Mouse (Mus musculus): Measurements from ENCODE around the gene Mfsd4b1. TPM values are rescaled to one million over a fixed set of nuclear protein-coding genes. Genes with fewer than 3 reads are reported as not detected.

Gene Mfsd4b1
- total and polyA plus RNA-seq, 3 experiments, result not detected

DNA sequence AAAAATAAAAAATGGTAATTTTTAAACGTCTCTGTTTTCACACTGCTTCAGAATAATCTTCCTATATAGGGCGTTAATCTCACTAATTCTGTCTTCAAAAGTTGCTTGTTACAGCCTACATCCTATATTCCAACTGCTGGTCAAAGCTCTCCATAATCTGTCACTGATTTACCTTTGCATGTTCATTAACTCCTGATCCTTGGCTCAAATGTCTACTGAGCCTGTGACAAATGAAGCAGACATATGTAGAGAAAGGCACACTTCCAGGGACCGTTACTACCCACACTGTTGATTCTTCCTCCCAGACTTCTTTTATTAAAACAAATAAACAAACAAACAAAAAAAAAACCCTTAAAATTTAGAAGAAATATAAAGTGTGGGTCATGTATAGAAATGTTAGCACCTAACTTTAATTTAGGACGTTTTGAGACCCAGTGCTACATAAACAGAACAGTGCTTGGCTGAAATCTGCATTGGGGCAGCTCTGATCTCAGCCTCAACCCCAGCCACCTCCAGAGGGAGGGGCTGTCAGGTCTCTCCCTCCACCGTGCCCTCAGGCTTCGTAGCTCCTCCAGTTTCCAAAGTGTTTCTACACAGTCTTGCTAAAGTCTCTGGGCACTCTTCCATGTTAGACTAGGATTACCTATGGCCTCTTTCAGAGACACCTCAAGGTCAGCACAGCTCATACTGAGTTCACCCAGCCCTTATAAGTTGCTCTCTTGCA is 33.2 kb upstream of the Mfsd4b1 start:
- no peak overlapping the region for H3K9ac ChIP-seq (ENCODE audit: control insufficient read depth, low read depth, low read length, poor library complexity, severe bottlenecking)
- TF ChIP-seq ETS1 (IDR thresholded peaks at IDR 0.05; ENCODE audit: low read depth, low read length) (no peak), ZKSCAN1 (IDR thresholded peaks at IDR 0.05; ENCODE audit: low read depth, low read length) (no peak), TBP (IDR thresholded peaks at IDR 0.05; ENCODE audit: low read depth, low read length) (no peak), MYB (IDR thresholded peaks at IDR 0.05; ENCODE audit: low read depth, low read length) (no peak), RAD21 (IDR thresholded peaks at IDR 0.05; ENCODE audit: low read depth, low read length) (no peak), POLR2A (IDR thresholded peaks at IDR 0.05; ENCODE audit: control insufficient read depth in 1 of 2, insufficient read depth in 1 of 2, low read depth in 1 of 2, low read length in 2 of 2, poor library complexity in 1 of 2) (no peak), ZMIZ1 (IDR thresholded peaks at IDR 0.05; ENCODE audit: low read depth, low read length) (no peak), MEF2A (IDR thresholded peaks at IDR 0.05; ENCODE audit: extremely low read depth, insufficient replicate concordance, low read depth, low read length, poor library complexity, severe bottlenecking) (no peak), JUND (IDR thresholded peaks at IDR 0.05; ENCODE audit: low read depth, low read length) (no peak), CHD1 (IDR thresholded peaks at IDR 0.05; ENCODE audit: low read depth, low read length) (no peak), CHD2 (IDR thresholded peaks at IDR 0.05; ENCODE audit: low read length) (no peak), MXI1 (IDR thresholded peaks at IDR 0.05; ENCODE audit: low read depth, low read length) (no peak), MAZ (IDR thresholded peaks at IDR 0.05; ENCODE audit: low read depth, low read length) (no peak), POLR2AphosphoS2 (IDR thresholded peaks at IDR 0.05; ENCODE audit: low read length) (no peak), SIN3A (IDR thresholded peaks at IDR 0.05; ENCODE audit: low read length) (no peak), GATA1 (IDR thresholded peaks at IDR 0.05; ENCODE audit: low read depth, low read length) (no peak)
- H3K9me3 ChIP-seq (replicated peaks; ENCODE audit: insufficient read depth, low read length), result no peaks in the 10 kb centered on the region
- no peak overlapping the region for H3K27ac ChIP-seq (ENCODE audit: control insufficient read depth, low read depth, low read length)
- DNase-seq (ENCODE audit: low read depth, low spot score), result no peak
- no peaks in the 10 kb centered on the region for H3K4me1 ChIP-seq (ENCODE audit: control insufficient read depth in 1 of 2, insufficient read depth in 2 of 2, low read length in 2 of 2)
- H3K79me2 ChIP-seq (ENCODE audit: control insufficient read depth, insufficient read depth, low read length, poor library complexity), result no peaks in the 10 kb centered on the region
- H3K36me3 ChIP-seq (ENCODE audit: control insufficient read depth in 1 of 2, insufficient read depth in 2 of 2, low read length in 2 of 2), result no peaks in the 10 kb centered on the region; a peak in 1 of 4 replicates
- no peaks in the 10 kb centered on the region for H3K27me3 ChIP-seq (ENCODE audit: control insufficient read depth in 1 of 2, insufficient read depth in 2 of 2, low read length in 2 of 2)
- H3K4me3 ChIP-seq (ENCODE audit: control insufficient read depth in 1 of 2, insufficient read depth in 1 of 2, low read depth in 2 of 2, low read length in 2 of 2), result no peak overlapping the region

- H3K36me3 ChIP-seq (ENCODE audit: control insufficient read depth in 1 of 2, insufficient read depth in 2 of 2, low read length in 2 of 2), result no peaks in the 10 kb centered on the region; a peak in 1 of 4 replicates
Observed at GRCm38 (mm10) chr10:40057615-40058014, 32.5 kb upstream of the Mfsd4b1 start.

More at GRCm38 (mm10) chr10:40057615-40058014, 32.5 kb upstream of the Mfsd4b1 start:
- Histone ChIP-seq H3K79me2 (ENCODE audit: control insufficient read depth, insufficient read depth, low read length, poor library complexity) (no peaks in the 10 kb centered on the region), H3K27ac (ENCODE audit: control insufficient read depth, low read depth, low read length) (no peak overlapping the region), H3K27me3 (ENCODE audit: control insufficient read depth in 1 of 2, insufficient read depth in 2 of 2, low read length in 2 of 2) (no peaks in the 10 kb centered on the region), H3K4me1 (ENCODE audit: control insufficient read depth in 1 of 2, insufficient read depth in 2 of 2, low read length in 2 of 2) (no peaks in the 10 kb centered on the region), H3K4me3 (ENCODE audit: control insufficient read depth in 1 of 2, insufficient read depth in 1 of 2, low read depth in 2 of 2, low read length in 2 of 2) (no peak overlapping the region), H3K9me3 (replicated peaks; ENCODE audit: insufficient read depth, low read length) (no peaks in the 10 kb centered on the region), H3K9ac (ENCODE audit: control insufficient read depth, low read depth, low read length, poor library complexity, severe bottlenecking) (no peak overlapping the region)
- TF ChIP-seq GATA1 (IDR thresholded peaks at IDR 0.05; ENCODE audit: low read depth, low read length), result no peak
- TF ChIP-seq POLR2AphosphoS5 (IDR thresholded peaks at IDR 0.05; ENCODE audit: borderline replicate concordance, low read depth, low read length), result no peak
- no peak for TF ChIP-seq HCFC1 (IDR thresholded peaks at IDR 0.05; ENCODE audit: low read depth, low read length)
- peak; percentile 18 for DNase-seq (ENCODE audit: low read depth, low spot score)
